ENCODE assay signal across 8 mouse cellular contexts in genomic region chr19:31082662-31083429, GRCm38 (mm10). TPM values are rescaled to one million over a fixed set of nuclear protein-coding genes. Genes with fewer than 3 reads are reported as not detected.
DNase-seq lines count a peak whose midpoint lies in the region; ATAC-seq and TF ChIP-seq lines count a peak whose summit lies in the region.

TSS of gene Cstf2t (plus strand) at chr19:31082837.

- peak; percentile 92 for ATAC-seq in G1E (ENCODE audit: extremely low read depth, insufficient number of reproducible peaks, low FRiP score, poor library complexity, severe bottlenecking)
- ATAC-seq in hematopoietic stem cell, adult 5-6 weeks (replicated peaks in 1 of 2; ENCODE audit: insufficient read depth in 1 of 2, low FRiP score in 2 of 2, low TSS enrichment in 1 of 2, low read depth in 1 of 2, poor library complexity in 2 of 2, severe bottlenecking in 2 of 2) = peak; percentile 99
- peak; percentile 100 for ATAC-seq in lung, embryonic 16.5 days (ENCODE audit: low read depth)

- H3K4me1 ChIP-seq in G1E (ENCODE audit: insufficient read depth, low read depth, low read length) = peaks cover 18% of the 10 kb centered on the region
- peaks cover 7% of the 10 kb centered on the region for H3K4me1 ChIP-seq in lung, embryonic 16.5 days (replicated peaks; ENCODE audit: control insufficient read depth, insufficient read depth, low read length)

- H3K4me2 ChIP-seq in lung, embryonic 16.5 days (ENCODE audit: low read depth, low read length) = peak within 1 kb of the TSS; percentile 86

- H3K9ac ChIP-seq in lung, embryonic 16.5 days (ENCODE audit: low read length) = peak within 1 kb of the TSS; percentile 74

- DNase-seq in G1E (ENCODE audit: low spot score) = peak; percentile 45
- DNase-seq in cerebellum, adult 8-10 months = peak; percentile 99
- DNase-seq in forelimb bud, embryonic 11.5 days (ENCODE audit: low read depth, low spot score) = peak; percentile 98
- peak; percentile 100 for DNase-seq in layer of hippocampus, adult 9-10 months (ENCODE audit: low spot score)
- DNase-seq in ovary, postnatal 10 days (ENCODE audit: low spot score) = peak; percentile 98
- DNase-seq in thymus, postnatal 10 days (ENCODE audit: low spot score in 2 of 2) = peak; percentile 99

- H3K9me3 ChIP-seq in G1E (replicated peaks) = no peaks in the 10 kb centered on the region
- peaks cover 14% of the 10 kb centered on the region; the same call in 1 of the 2 replicates for H3K9me3 ChIP-seq in lung, embryonic 16.5 days (ENCODE audit: control insufficient read depth, low read length)

- WGBS in lung, embryonic 16.5 days = 3% methylated on average over 56 of the region's 56 CpGs

- peaks cover 16% of the 10 kb centered on the region for H3K36me3 ChIP-seq in G1E (replicated peaks)
- H3K36me3 ChIP-seq in lung, embryonic 16.5 days (ENCODE audit: control insufficient read depth, insufficient read depth, low read length) = peaks cover 30% of the 10 kb centered on the region

- peak within 1 kb of the TSS; percentile 65 for H3K27ac ChIP-seq in lung, embryonic 16.5 days (ENCODE audit: low read length)

- H3K27me3 ChIP-seq in G1E (ENCODE audit: insufficient read depth, low read length) = no peaks in the 10 kb centered on the region
- H3K27me3 ChIP-seq in lung, embryonic 16.5 days (ENCODE audit: control insufficient read depth, insufficient read depth, low read depth, low read length) = no peaks in the 10 kb centered on the region

- peak within 1 kb of the TSS; percentile 73 for H3K4me3 ChIP-seq in G1E (ENCODE audit: low read depth, low read length)
- peak within 1 kb of the TSS; percentile 70 for H3K4me3 ChIP-seq in lung, embryonic 16.5 days (ENCODE audit: low read length)

- no peak for TF ChIP-seq CTCF in G1E (IDR thresholded peaks at IDR 0.05; ENCODE audit: low read depth, low read length)

RNA-seq across cellular contexts. Expression of gene Cstf2t, which starts in this region (rescaled TPM):
- total RNA-seq in G1E (2014; fragmentation: Nextera tagmentation) (12.5 and 16.2 TPM in 2 replicates), G1E (2017) (20.0 and 20.9 TPM in 2 replicates)
- polyA plus RNA-seq in G1E (2012) = 13.6 and 15.7 TPM in 2 replicates
- 38.7 and 45.2 TPM in 2 replicates for total RNA-seq in hematopoietic stem cell, adult 5-6 weeks (2017)
- polyA plus RNA-seq in lung, embryonic 16.5 days (2015; fragmentation: Nextera tagmentation; extraction: Ambion mirVana) = 41.3 and 42.0 TPM in 2 replicates

Comparison
In these comparisons a context has a peak if more than half of its experiments do, and no peak if none do; other contexts are left out.
1. Peak in every context shown above with its lines: DNase-seq, ATAC-seq, H3K4me3 ChIP-seq and H3K27ac ChIP-seq.
2. DNase-seq: peak in every context shown above with its lines; median percentile 100 in layer of hippocampus, adult 9-10 months; 99 in cerebellum, adult 8-10 months; 99 in thymus, postnatal 10 days; 98 in forelimb bud, embryonic 11.5 days; 98 in ovary, postnatal 10 days; 45 in G1E.